Mouse (Mus musculus): Measurements from ENCODE around the gene Klrc2. TPM values are rescaled to one million over a fixed set of nuclear protein-coding genes. Genes with fewer than 3 reads are reported as not detected.

Klrc2 gene
- 0.34 and 0.51 TPM in 2 replicates for polyA plus RNA-seq (2015; fragmentation: Nextera tagmentation; extraction: Ambion mirVana)

DNA sequence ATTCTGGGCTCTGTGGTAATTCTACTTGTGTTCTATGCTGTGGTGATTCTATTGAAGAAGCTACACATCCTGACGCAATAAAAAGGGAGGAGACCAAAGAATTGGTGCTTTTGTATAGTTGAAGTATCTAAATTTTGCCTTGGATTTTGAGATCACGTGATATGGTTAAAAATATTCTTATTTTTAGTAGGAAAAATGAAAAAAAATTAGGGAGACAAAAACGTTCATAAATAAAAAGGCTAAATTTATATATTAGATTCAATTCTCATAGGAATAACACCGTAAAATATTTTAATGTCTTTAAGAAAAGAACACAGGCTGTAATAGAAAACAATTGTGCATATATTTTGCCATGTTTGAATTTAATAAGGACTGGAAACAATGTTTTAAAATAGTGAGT lies at the start of gene Klrc2:
Gene Klrc2, minus strand, starts transcription at position 101 of the 400 bp plus-strand sequence.

GRCm38 (mm10) chr6:129678873-129679272 lies 18.4 kb upstream of the Klrc2 start, which contains the start of gene Klrc1:
Klrc1 (minus strand) TSS chr6:129678973.

DNA sequence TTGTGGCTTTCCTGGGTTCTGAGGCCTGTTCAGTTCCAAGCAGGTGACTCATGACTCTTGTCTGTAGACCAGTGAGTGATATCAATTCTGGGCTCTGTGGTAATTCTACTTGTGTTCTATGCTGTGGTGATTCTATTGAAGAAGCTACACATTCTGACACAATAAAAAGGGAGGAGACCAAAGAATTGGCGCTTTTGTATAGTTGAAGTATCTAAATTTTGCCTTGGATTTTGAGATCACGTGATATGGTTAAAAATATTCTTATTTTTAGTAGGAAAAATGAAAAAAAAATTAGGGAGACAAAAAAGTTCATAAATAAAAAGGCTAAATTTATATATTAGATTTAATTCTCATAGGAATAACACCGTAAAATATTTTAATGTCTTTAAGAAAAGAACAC lies 17.3 kb downstream of the Klrc2 start, which contains the start of gene Klrc3:
Gene Klrc3, minus strand, starts transcription at position 101 of the 400 bp plus-strand sequence.

GRCm38 (mm10) chr6:129623735-129624134 lies 36.8 kb downstream of the Klrc2 start, which contains the start of gene Klrk1:
Klrk1 (minus strand) TSS chr6:129623864.

Other genes starting within 250 kb of the Klrc2 start
- 2.3 and 3.9 TPM in 2 replicates for gene Clec1a, start 208.7 kb downstream of the Klrc2 start, polyA plus RNA-seq (2015; fragmentation: Nextera tagmentation; extraction: Ambion mirVana)
- 0.94 and 1.8 TPM in 2 replicates for gene Olr1, start 153.5 kb downstream of the Klrc2 start, polyA plus RNA-seq (2015; fragmentation: Nextera tagmentation; extraction: Ambion mirVana)
- not detected in 2 replicates for gene Tmem52b, start 148.1 kb downstream of the Klrc2 start, polyA plus RNA-seq (2015; fragmentation: Nextera tagmentation; extraction: Ambion mirVana)
- gene Gabarapl1, start 127.5 kb downstream of the Klrc2 start, polyA plus RNA-seq (2015; fragmentation: Nextera tagmentation; extraction: Ambion mirVana): 40.3 and 41.6 TPM in 2 replicates
- gene Klre1, start 82.8 kb downstream of the Klrc2 start, polyA plus RNA-seq (2015; fragmentation: Nextera tagmentation; extraction: Ambion mirVana): 0.70 and 0.99 TPM in 2 replicates
- gene Klrd1, start 68.9 kb downstream of the Klrc2 start, polyA plus RNA-seq (2015; fragmentation: Nextera tagmentation; extraction: Ambion mirVana): 6.3 and 8.0 TPM in 2 replicates
- gene Klrk1, start 36.8 kb downstream of the Klrc2 start, polyA plus RNA-seq (2015; fragmentation: Nextera tagmentation; extraction: Ambion mirVana): 3.0 and 6.1 TPM in 2 replicates
- not detected in 2 replicates for gene Klrc3, start 17.4 kb downstream of the Klrc2 start, polyA plus RNA-seq (2015; fragmentation: Nextera tagmentation; extraction: Ambion mirVana)
- 1.9 and 3.3 TPM in 2 replicates for gene Klrc1, start 18.3 kb upstream of the Klrc2 start, polyA plus RNA-seq (2015; fragmentation: Nextera tagmentation; extraction: Ambion mirVana)
- gene Klri1, start 56.4 kb upstream of the Klrc2 start, polyA plus RNA-seq (2015; fragmentation: Nextera tagmentation; extraction: Ambion mirVana): not detected in 2 replicates
- gene Klri2, start 79.8 kb upstream of the Klrc2 start, polyA plus RNA-seq (2015; fragmentation: Nextera tagmentation; extraction: Ambion mirVana): 0.19 and 0.39 TPM in 2 replicates
- 0.06 TPM in 1 of 2 replicates, not detected in the other for gene Gm156, start 123.6 kb upstream of the Klrc2 start, polyA plus RNA-seq (2015; fragmentation: Nextera tagmentation; extraction: Ambion mirVana)
- gene Gm17631, start 202.0 kb upstream of the Klrc2 start, polyA plus RNA-seq (2015; fragmentation: Nextera tagmentation; extraction: Ambion mirVana): not detected in 2 replicates
- gene Klra17, start 216.0 kb upstream of the Klrc2 start, polyA plus RNA-seq (2015; fragmentation: Nextera tagmentation; extraction: Ambion mirVana): 1.9 and 3.4 TPM in 2 replicates